Mouse (Mus musculus): ENCODE data around the gene Fam114a2.

GRCm38 (mm10) chr11:57524597-57524996 is 6.2 kb upstream of the Fam114a2 start:
- TF ChIP-seq POLR2A (IDR thresholded peaks at IDR 0.05; ENCODE audit: insufficient read depth, low read depth, low read length) (no peak), EP300 (IDR thresholded peaks at IDR 0.05; ENCODE audit: insufficient read depth, low read depth, low read length) (no peak)

Data from heart, adult 2 months (tissue).